Mouse (Mus musculus) kidney, embryonic 14.5 days (tissue): ENCODE data around the gene Foxf2. TPM values are rescaled to one million over a fixed set of nuclear protein-coding genes. Genes with fewer than 3 reads are reported as not detected.

Experiments
- ATAC-seq: fragments of 200-750 bp; cut with Nextera tagmentation; 2 replicates; pipeline ENCODE4 v1.8.0; 2017; ENCODE audit warnings: moderate number of reproducible peaks, mild to moderate bottlenecking, moderate TSS enrichment, moderate library complexity; ENCODE audit not compliant: low FRiP score, low TSS enrichment
- H3K27ac ChIP-seq: fragments of 300-500 bp; sonication (generic); 2 replicates; pipeline ENCODE4 v1.5.1; 2014; ENCODE audit warnings: low read depth, mild to moderate bottlenecking, low read length, moderate library complexity, mixed read lengths
- H3K27me3 ChIP-seq: fragments of 300-500 bp; sonication (generic); 2 replicates; pipeline ENCODE4 v1.6.1; 2014; ENCODE audit warnings: mild to moderate bottlenecking, low read length; ENCODE audit not compliant: control insufficient read depth, insufficient read depth
- H3K36me3 ChIP-seq: fragments of 300-500 bp; sonication (generic); 2 replicates; pipeline ENCODE4 v1.6.1; 2014; ENCODE audit warnings: low read length, mixed read lengths; ENCODE audit not compliant: control insufficient read depth, insufficient read depth
- H3K4me1 ChIP-seq: fragments of 300-500 bp; sonication (generic); 2 replicates; pipeline ENCODE4 v1.6.1; 2014; ENCODE audit warnings: low read length, mixed read lengths; ENCODE audit not compliant: control insufficient read depth, insufficient read depth
- H3K4me2 ChIP-seq: fragments of 300-500 bp; sonication (generic); replicated peaks from 2 replicates; pipeline ENCODE4 v1.6.1; 2014; ENCODE audit warnings: low read depth, mild to moderate bottlenecking, low read length
- H3K4me3 ChIP-seq: fragments of 300-500 bp; sonication (generic); 2 replicates; pipeline ENCODE4 v1.5.1; 2014; ENCODE audit warnings: mild to moderate bottlenecking, low read length
- H3K9ac ChIP-seq: fragments of 300-500 bp; sonication (generic); 2 replicates; pipeline ENCODE4 v1.6.1; 2014; ENCODE audit warnings: low read depth, mild to moderate bottlenecking, low read length, moderate library complexity
- H3K9me3 ChIP-seq: fragments of 300-500 bp; sonication (generic); 2 replicates; pipeline ENCODE4 v1.6.1; 2016; ENCODE audit warnings: low read length; ENCODE audit not compliant: control insufficient read depth
- WGBS: fragments of 180-500 bp; shearing (Covaris S2); extraction: QIAGEN DNeasy Blood & Tissue Kit; methylation state at CpG from one replicate; pipeline ENCODE4 v1.1.7; 2014; 5-methylcytosine and 5-hydroxymethylcytosine counted together
- polyA plus RNA-seq: library from polyadenylated mRNA; unstranded; fragments of >200 nt; fragmentation: Nextera tagmentation; extraction: Ambion mirVana; gene quantifications from 2 replicates; pipeline ENCODE4 v1.2.1, GENCODE M21; 2014

The Foxf2 gene
- polyA plus RNA-seq, 1 experiment from 2014 or later, result not detected

DNA sequence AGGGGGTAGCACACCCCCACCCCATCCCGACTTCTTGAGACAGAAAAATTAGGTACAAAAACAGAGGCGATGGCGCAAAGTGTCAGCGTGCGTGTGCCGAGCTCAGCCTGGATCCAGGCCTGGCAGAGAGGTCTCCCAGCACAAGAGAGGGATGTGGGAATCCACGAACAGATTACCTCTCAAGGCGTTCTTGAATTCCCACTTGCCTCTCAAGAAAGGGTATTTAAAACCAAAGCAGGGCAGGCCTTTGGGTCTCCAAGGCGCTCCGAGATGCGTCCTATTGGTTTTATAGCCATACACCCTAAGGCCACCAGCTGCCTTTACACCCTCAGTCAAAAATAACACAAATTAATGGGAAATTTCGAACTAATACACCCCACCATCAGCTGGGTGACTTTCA, 4.4 kb downstream of the Foxf2 start:
- H3K9ac ChIP-seq, result no peak overlapping the region
- no peaks in the 10 kb centered on the region for H3K9me3 ChIP-seq
- peaks cover 81% of the 10 kb centered on the region for H3K27me3 ChIP-seq
- WGBS, result 11% methylated on average over 12 of the region's 12 CpGs
- no peak for ATAC-seq
- H3K4me2 ChIP-seq, result peak overlapping the region; percentile 47; the same call in 1 of the 2 replicates
- H3K36me3 ChIP-seq, result no peaks in the 10 kb centered on the region
- peaks cover 15% of the 10 kb centered on the region for H3K4me1 ChIP-seq
- no peak overlapping the region for H3K27ac ChIP-seq
- H3K4me3 ChIP-seq, result peak overlapping the region; percentile 37

DNA sequence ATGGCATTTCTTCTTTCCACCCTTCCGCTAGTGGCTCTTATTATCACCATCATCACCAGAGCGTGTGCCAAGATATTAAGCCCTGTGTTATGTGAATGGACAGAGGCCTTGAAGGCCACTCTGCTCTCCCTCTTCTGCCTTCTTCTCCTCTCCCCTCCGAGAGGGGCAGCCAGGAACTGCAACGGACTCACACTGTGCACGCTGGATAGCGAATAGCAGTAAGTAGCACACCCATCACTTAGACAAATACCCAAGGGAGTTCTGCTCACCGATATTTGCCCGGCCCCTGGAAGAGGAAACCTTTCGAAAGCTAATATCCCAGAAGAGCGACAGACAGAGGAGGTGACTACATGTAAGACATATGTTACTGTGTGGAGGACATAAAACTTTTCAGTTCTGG, 4.9 kb downstream of the Foxf2 start:
- no peak overlapping the region for H3K4me2 ChIP-seq
- 6% methylated on average over 10 of the region's 10 CpGs for WGBS
- ATAC-seq, result no peak
- H3K27ac ChIP-seq, result no peak overlapping the region
- no peak overlapping the region for H3K4me3 ChIP-seq
- H3K36me3 ChIP-seq, result no peaks in the 10 kb centered on the region
- no peaks in the 10 kb centered on the region for H3K9me3 ChIP-seq
- peaks cover 13% of the 10 kb centered on the region for H3K4me1 ChIP-seq
- peaks cover 76% of the 10 kb centered on the region for H3K27me3 ChIP-seq
- no peak overlapping the region for H3K9ac ChIP-seq

DNA sequence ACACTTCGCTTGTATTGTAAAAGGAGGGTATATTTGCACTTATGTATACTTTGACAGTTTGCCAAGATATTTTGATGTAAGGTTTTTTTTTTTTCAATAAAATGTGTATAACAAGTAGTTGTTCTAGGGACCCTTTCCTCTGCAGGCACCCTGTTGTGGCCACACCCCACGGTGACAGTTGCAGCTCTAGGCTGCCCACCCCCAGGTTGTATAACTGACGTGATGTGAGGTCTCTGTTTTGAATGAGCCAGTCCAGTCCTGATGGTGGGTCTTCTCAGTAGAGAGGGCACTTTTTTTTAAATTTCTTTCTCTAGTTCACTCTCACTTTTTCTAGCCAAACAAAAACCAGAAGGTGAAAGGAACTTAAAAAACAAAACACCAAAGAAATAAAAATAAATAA, 5.7 kb downstream of the Foxf2 start:
- H3K9me3 ChIP-seq, result no peaks in the 10 kb centered on the region
- no peak overlapping the region for H3K4me3 ChIP-seq
- no peak overlapping the region for H3K27ac ChIP-seq
- WGBS, result 18% methylated on average over 3 of the region's 3 CpGs
- no peak for ATAC-seq
- H3K36me3 ChIP-seq, result no peaks in the 10 kb centered on the region
- H3K9ac ChIP-seq, result no peak overlapping the region
- peaks cover 6% of the 10 kb centered on the region for H3K4me1 ChIP-seq
- no peak overlapping the region for H3K4me2 ChIP-seq
- H3K27me3 ChIP-seq, result peaks cover 70% of the 10 kb centered on the region

DNA sequence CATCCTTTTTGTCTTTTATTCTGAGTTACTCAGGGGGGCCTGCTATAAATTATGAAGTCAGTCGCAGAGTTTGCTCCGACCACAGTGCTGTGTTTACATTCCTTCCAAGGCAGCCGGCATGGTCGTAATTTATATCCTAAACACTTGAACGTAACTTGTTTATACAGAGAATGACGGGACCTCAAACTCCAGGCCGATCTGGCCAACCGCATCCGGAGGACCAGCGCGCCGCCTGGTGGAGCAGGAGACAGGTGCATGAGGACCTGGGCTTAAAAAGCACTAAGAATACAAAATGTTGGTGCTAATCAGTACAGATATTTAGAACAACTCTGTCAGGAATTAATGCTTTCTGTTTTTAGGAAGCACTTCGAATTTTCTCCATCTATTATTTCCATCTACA, 6.8 kb downstream of the Foxf2 start:
- Histone ChIP-seq H3K4me2 (no peak overlapping the region), H3K9me3 (no peaks in the 10 kb centered on the region), H3K27me3 (peaks cover 58% of the 10 kb centered on the region), H3K27ac (no peak overlapping the region), H3K4me1 (no peaks in the 10 kb centered on the region; the same call in 1 of the 2 replicates), H3K4me3 (no peak overlapping the region), H3K36me3 (no peaks in the 10 kb centered on the region), H3K9ac (no peak overlapping the region)
- no peak for ATAC-seq
- under 1% methylated on average over 13 of the region's 13 CpGs for WGBS

DNA sequence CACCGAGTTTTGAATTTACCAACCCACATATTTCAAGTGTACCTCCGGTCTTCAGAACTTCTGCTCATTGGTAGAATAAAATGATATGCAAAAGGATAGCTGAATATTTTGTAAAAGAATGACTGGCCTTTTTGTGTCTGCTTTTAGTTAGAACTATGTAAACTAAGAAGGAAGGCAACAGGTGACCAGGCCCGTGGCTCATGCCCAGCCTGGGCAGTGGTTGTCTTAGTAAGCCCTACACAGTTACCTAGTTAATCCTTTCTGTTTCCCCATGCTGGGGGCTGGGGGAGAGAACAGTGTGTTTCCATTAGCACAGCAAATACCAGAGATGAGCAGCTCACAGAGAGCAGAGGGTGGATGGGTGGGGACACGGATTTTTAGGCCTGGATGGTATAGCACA, 7.6 kb downstream of the Foxf2 start:
- WGBS, result 83% methylated on average over 4 of the region's 4 CpGs
- Histone ChIP-seq H3K27me3 (peaks cover 50% of the 10 kb centered on the region), H3K4me1 (no peaks in the 10 kb centered on the region; the same call in 1 of the 2 replicates), H3K4me3 (no peak overlapping the region), H3K4me2 (no peak overlapping the region), H3K9ac (no peak overlapping the region), H3K9me3 (no peaks in the 10 kb centered on the region), H3K36me3 (no peaks in the 10 kb centered on the region), H3K27ac (no peak overlapping the region)
- no peak for ATAC-seq

DNA sequence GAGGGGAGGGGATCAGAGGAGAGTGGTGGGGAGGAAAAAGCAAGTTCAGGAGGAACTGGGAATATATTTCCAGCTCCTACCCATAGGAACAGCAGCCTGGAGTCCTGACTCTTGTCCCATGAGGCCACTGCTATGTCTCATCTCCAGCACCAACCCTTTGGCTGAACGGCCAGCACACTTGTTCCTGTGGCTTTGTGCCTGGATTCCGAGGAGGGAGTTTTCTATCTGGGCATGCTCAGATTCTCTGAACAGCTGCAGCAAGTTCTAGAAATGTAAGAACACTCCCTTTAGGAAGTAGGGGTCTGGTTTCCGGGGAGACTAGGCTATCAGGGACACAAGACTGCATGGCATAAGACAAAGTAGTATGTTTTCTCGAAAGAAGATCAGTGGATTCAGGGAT, 9.9 kb downstream of the Foxf2 start:
- Histone ChIP-seq H3K4me3 (no peak overlapping the region), H3K9ac (no peak overlapping the region), H3K27me3 (peaks cover 27% of the 10 kb centered on the region), H3K27ac (no peak overlapping the region), H3K4me1 (no peaks in the 10 kb centered on the region), H3K9me3 (no peaks in the 10 kb centered on the region), H3K4me2 (no peak overlapping the region), H3K36me3 (no peaks in the 10 kb centered on the region)
- WGBS, result 64% methylated on average over 4 of the region's 4 CpGs
- no peak for ATAC-seq

DNA sequence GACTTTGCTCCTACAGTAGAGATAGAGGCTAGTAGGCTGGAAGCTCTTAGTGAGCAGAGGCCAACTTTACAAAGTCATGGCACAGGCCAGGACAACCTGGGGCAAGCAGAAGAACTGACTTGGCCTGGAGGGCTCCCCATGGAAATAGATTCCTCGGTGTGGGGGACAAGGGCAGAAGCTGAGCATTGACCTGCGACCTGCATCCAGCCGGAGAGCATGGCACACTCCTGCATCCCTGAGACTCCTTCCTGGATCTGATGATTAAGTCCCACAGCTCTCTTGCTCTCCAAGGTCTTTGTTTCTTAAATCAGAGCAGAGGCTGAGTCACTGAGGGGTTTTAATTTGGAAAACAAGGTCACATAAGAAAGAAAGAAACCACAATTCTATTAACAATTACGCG, 15.9 kb downstream of the Foxf2 start:
- Histone ChIP-seq H3K27ac (no peak overlapping the region), H3K27me3 (no peaks in the 10 kb centered on the region), H3K9ac (no peak overlapping the region), H3K36me3 (no peaks in the 10 kb centered on the region), H3K4me3 (no peak overlapping the region), H3K9me3 (no peaks in the 10 kb centered on the region), H3K4me2 (no peak overlapping the region), H3K4me1 (no peaks in the 10 kb centered on the region)
- no peak for ATAC-seq
- 76% methylated on average over 5 of the region's 5 CpGs for WGBS

DNA sequence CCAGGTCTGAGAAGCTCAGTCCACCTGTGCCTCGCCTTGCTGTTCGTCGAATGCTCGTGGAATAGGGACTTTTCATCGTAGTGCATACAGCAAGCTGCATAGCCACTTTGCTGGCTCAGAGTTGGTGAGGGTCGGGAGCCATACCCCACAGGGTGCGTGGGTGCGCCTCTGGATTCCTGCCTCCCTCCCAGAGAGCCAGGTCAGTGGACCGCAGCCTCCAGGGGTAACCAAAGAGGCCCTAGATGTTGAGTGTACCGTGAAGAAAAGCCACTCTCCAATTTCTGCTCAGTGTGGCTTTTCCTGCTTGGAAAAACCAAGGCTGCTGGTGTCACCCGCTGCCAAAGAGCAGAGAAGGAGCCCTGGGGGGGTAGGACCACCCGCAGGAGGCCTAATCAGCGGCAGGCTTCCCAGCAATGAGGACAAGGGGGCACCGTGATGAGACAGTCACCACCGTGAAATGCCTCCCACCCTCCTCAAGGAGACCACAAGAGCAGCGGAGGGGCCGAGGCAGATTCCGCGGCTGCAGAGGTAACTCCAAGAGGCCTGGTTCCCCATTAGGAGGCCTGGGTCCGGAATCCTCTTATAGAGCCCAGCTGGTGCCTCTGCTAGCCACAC, 26.6 kb downstream of the Foxf2 start:
- Histone ChIP-seq H3K27ac (no peak overlapping the region), H3K27me3 (no peaks in the 10 kb centered on the region), H3K4me2 (no peak overlapping the region), H3K9me3 (no peaks in the 10 kb centered on the region), H3K4me3 (no peak overlapping the region), H3K9ac (no peak overlapping the region), H3K36me3 (no peaks in the 10 kb centered on the region), H3K4me1 (no peaks in the 10 kb centered on the region)
- WGBS, result 63% methylated on average over 20 of the region's 20 CpGs
- peak; percentile 76 for ATAC-seq

DNA sequence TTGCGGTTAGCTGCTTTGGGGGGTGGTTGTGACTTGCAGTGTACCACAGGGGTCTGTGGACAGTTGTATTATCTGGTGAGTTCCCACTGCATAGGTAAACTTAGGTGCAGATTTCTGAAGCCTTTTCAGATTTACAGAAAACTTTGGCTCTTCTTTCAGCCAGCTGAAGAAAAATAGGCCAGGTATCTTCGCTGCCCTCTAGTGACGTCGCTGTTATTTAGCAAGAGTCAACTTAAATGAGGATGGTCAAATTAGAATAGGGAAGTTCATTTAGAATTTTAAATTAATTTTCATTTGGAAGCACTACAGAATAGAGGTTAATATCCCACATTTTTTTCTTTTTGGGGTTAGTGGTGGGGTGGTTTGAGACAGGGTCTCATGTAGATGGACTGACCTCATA, 30.6 kb downstream of the Foxf2 start:
- ATAC-seq, result no peak
- no peak overlapping the region for H3K4me2 ChIP-seq
- no peaks in the 10 kb centered on the region for H3K9me3 ChIP-seq
- H3K27ac ChIP-seq, result no peak overlapping the region
- H3K36me3 ChIP-seq, result no peaks in the 10 kb centered on the region
- H3K4me1 ChIP-seq, result no peaks in the 10 kb centered on the region
- H3K9ac ChIP-seq, result no peak overlapping the region
- WGBS, result 61% methylated on average over 4 of the region's 4 CpGs
- peaks cover 3% of the 10 kb centered on the region; the same call in 1 of the 2 replicates for H3K27me3 ChIP-seq
- no peak overlapping the region for H3K4me3 ChIP-seq
